Mouse (Mus musculus) CD4-positive helper T cell, adult 2 months (primary cell): ENCODE results near the gene Snrpb.

Experiments
- DNase-seq: peaks from one replicate; pipeline ENCODE4 v3.0.0-alpha.2; 2012; ENCODE audit warnings: low read depth, missing footprints, low spot score

Snrpb gene

DNA sequence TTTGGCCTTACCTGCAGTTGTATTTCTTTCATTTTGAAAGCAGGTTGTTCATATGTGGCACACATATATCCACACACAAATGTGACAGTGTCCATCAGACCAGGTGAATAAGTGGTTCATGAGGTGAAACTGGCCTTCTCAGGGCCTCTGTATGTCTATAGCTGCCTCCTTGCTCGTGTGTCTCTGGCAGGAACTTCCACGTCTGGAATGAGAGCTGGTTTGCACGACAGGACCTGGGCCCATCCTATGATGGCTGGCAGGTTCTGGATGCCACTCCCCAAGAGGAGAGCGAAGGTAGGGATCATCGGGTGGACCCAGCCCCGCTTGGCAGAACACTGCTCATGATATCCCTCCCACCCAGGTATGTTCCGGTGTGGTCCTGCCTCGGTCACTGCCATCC lies 36.2 kb downstream of the Snrpb start:
- DNase-seq, result no peak

DNA sequence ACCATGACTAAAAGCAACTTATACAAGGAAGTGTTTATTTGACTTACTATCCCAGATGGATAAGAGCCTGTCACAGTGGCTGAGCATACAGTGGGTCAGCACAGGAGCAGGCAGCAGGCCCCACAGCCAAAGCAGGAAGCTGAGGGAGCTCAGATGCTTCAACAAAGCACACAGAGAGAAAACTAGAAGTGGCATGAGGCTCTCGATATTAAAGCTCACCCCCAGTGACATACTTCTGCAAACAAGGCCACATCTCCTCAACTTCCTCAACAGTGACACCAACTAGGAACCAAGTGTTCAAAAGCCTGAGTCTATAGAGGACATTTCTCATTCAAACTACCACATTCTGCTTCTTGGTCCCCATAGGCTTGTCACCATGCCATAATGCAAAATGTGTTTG lies 49.5 kb downstream of the Snrpb start:
- no peak for DNase-seq

DNA sequence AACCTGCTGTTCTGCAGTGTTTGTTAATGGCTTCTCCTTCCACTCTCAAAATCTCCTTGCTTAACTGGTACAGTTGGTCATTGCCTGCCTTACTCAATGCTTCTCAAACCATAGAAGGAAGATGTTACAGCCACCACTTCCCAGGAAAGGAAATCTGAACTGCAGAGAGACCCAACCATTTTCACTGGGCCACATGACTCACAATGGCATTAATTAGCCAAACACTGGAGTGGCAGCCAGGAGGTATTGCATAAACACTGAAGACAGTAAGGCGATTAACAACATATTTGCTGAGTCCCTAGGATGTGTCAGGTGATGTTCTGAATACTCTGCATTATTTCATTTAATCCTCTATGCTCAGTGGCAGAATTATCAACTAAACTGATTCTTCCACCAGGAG lies 53.1 kb downstream of the Snrpb start:
- no peak for DNase-seq

DNA sequence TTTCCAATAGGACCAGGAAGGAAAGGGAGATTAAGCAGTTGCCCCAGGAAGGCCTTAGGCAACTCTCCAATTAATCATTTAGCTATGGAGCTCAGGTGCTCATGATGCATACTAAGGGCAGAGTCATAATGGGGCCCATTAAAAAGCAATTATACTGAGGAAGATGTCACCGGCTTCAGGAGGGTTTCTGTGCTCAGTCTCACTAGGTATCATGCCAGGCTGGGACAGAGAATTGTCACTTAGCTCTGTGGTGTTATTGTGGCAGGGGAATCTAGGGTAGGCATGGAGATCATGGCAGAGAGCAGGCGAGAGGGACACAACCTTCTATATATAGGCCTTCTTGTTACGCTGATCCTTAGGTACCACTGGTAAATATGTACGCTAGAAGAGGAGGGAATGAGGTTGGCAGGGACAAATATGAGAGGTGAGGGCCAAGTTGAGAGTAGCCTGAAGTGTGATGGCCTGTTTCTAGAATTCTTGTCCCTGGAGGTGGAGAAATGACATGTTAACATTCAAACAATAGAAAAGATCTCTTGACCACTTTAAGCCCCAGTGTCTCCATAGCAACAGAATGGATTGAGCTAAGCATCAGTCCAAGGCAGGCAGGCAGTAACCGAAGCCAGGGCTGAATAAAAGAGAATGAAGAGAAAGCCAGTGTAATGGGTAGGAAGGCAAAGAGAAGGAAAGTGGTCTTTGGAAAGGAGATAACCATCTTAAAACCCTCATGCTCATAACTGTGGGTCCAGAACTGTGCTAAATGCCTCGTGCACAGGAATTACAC lies 53.7 kb downstream of the Snrpb start:
- DNase-seq, result no peak
